Mouse (Mus musculus): ENCODE measurements around the gene BC005624. TPM values are rescaled to one million over a fixed set of nuclear protein-coding genes. Genes with fewer than 3 reads are reported as not detected.

Gene BC005624
- polyA plus RNA-seq, 1 experiment from 2014 or later = 42.5 TPM

DNA sequence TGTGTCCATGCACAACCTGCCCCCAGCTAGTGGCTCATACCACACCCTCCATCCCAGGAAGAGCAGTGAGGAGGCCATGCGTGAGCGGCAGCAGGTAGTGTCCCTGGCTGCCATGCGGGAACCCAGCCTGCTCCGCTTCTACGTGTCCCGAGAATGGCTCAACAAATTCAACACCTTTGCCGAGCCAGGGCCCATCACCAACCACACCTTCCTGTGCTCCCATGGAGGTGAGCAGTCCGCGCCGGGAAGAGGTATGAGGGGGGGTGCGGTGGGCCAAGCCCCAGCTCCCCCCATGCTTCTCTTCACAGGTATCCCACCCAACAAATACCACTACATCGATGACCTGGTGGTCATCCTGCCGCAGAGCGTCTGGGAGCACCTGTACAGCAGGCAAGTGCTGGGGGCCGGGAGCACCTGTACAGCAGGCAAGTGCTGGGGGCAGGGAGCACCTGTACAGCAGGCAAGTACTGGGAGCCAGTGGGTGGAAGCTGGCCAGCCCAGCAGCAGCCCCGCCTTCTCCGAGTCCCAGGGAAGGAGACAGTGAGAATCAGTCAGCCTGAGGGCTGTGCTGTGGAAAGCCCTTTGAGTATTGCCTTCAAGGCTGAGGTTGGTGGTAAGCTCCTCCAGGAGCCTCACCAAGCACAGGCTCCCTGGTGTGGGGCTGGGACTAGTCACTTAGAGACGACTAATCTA, 35.8 kb upstream of the BC005624 start:
- no peaks in the 10 kb centered on the region for H3K9me3 ChIP-seq (replicated peaks; ENCODE audit: control insufficient read depth, low read length)
- H3K4me1 ChIP-seq (ENCODE audit: control insufficient read depth, insufficient read depth, low read length) = no peaks in the 10 kb centered on the region
- no peak overlapping the region for H3K9ac ChIP-seq (ENCODE audit: low read length)
- no peak for ATAC-seq (replicated peaks; ENCODE audit: extremely low read depth, insufficient read depth, low FRiP score)
- peaks cover 58% of the 10 kb centered on the region for H3K36me3 ChIP-seq (ENCODE audit: control insufficient read depth, insufficient read depth)
- 90% methylated on average over 18 of the region's 18 CpGs for WGBS
- H3K27me3 ChIP-seq (ENCODE audit: control insufficient read depth, insufficient read depth, low read length) = no peaks in the 10 kb centered on the region
- H3K4me2 ChIP-seq (ENCODE audit: low read depth, low read length) = no peak overlapping the region
- no peak overlapping the region for H3K27ac ChIP-seq (ENCODE audit: low read length)
- no peak overlapping the region for H3K4me3 ChIP-seq (ENCODE audit: low read length)

GRCm38 (mm10) chr2:31013371-31014120, 31.5 kb upstream of the BC005624 start:
- no peak overlapping the region for H3K27ac ChIP-seq (ENCODE audit: low read length)
- WGBS = 70% methylated on average over 14 of the region's 14 CpGs
- H3K9ac ChIP-seq (ENCODE audit: low read length) = no peak overlapping the region
- H3K4me1 ChIP-seq (ENCODE audit: control insufficient read depth, insufficient read depth, low read length) = no peaks in the 10 kb centered on the region
- no peaks in the 10 kb centered on the region for H3K9me3 ChIP-seq (replicated peaks; ENCODE audit: control insufficient read depth, low read length)
- H3K4me3 ChIP-seq (ENCODE audit: low read length) = no peak overlapping the region
- no peak for ATAC-seq (replicated peaks; ENCODE audit: extremely low read depth, insufficient read depth, low FRiP score)
- H3K36me3 ChIP-seq (ENCODE audit: control insufficient read depth, insufficient read depth) = peaks cover 50% of the 10 kb centered on the region
- no peaks in the 10 kb centered on the region for H3K27me3 ChIP-seq (ENCODE audit: control insufficient read depth, insufficient read depth, low read length)
- H3K4me2 ChIP-seq (ENCODE audit: low read depth, low read length) = no peak overlapping the region

- 0 out of 2 replicates have a peak overlapping the region, but pooled peaks have one; percentile 10 for H3K4me2 ChIP-seq (ENCODE audit: low read depth, low read length)
Measured at GRCm38 (mm10) chr2:31007208-31007607, 25.2 kb upstream of the BC005624 start.

GRCm38 (mm10) chr2:31006434-31006833, 24.4 kb upstream of the BC005624 start:
- peak overlapping the region; percentile 91 for H3K27ac ChIP-seq (ENCODE audit: low read length)

More at GRCm38 (mm10) chr2:31007208-31007607, 25.2 kb upstream of the BC005624 start:
- H3K9ac ChIP-seq (ENCODE audit: low read length) = no peak overlapping the region
- WGBS = 75% methylated on average over 5 of the region's 5 CpGs
- H3K9me3 ChIP-seq (replicated peaks; ENCODE audit: control insufficient read depth, low read length) = no peaks in the 10 kb centered on the region
- H3K4me3 ChIP-seq (ENCODE audit: low read length) = no peak overlapping the region
- no peak for ATAC-seq (replicated peaks; ENCODE audit: extremely low read depth, insufficient read depth, low FRiP score)
- no peaks in the 10 kb centered on the region for H3K27me3 ChIP-seq (ENCODE audit: control insufficient read depth, insufficient read depth, low read length)
- H3K27ac ChIP-seq (ENCODE audit: low read length) = peak overlapping the region; percentile 91
- H3K4me1 ChIP-seq (ENCODE audit: control insufficient read depth, insufficient read depth, low read length) = peaks cover 24% of the 10 kb centered on the region
- peaks cover 29% of the 10 kb centered on the region for H3K36me3 ChIP-seq (ENCODE audit: control insufficient read depth, insufficient read depth)

GRCm38 (mm10) chr2:31005453-31005852, 23.5 kb upstream of the BC005624 start:
- H3K4me3 ChIP-seq (ENCODE audit: low read length) = no peak overlapping the region
- peaks cover 24% of the 10 kb centered on the region for H3K4me1 ChIP-seq (ENCODE audit: control insufficient read depth, insufficient read depth, low read length)
- peak overlapping the region; percentile 91 for H3K27ac ChIP-seq (ENCODE audit: low read length)
- H3K9ac ChIP-seq (ENCODE audit: low read length) = peak overlapping the region; percentile 14
- H3K9me3 ChIP-seq (replicated peaks; ENCODE audit: control insufficient read depth, low read length) = no peaks in the 10 kb centered on the region
- no peak for ATAC-seq (replicated peaks; ENCODE audit: extremely low read depth, insufficient read depth, low FRiP score)
- 46% methylated on average over 2 of the region's 2 CpGs for WGBS
- no peaks in the 10 kb centered on the region for H3K27me3 ChIP-seq (ENCODE audit: control insufficient read depth, insufficient read depth, low read length)
- H3K36me3 ChIP-seq (ENCODE audit: control insufficient read depth, insufficient read depth) = peaks cover 24% of the 10 kb centered on the region
- peak overlapping the region; percentile 27; the same call in 1 of the 2 replicates for H3K4me2 ChIP-seq (ENCODE audit: low read depth, low read length)

More at GRCm38 (mm10) chr2:31006434-31006833, 24.4 kb upstream of the BC005624 start:
- Histone ChIP-seq H3K4me1 (ENCODE audit: control insufficient read depth, insufficient read depth, low read length) (peaks cover 24% of the 10 kb centered on the region), H3K9ac (ENCODE audit: low read length) (peak overlapping the region; percentile 44), H3K4me3 (ENCODE audit: low read length) (no peak overlapping the region), H3K9me3 (replicated peaks; ENCODE audit: control insufficient read depth, low read length) (no peaks in the 10 kb centered on the region), H3K4me2 (ENCODE audit: low read depth, low read length) (peak overlapping the region; percentile 39), H3K27me3 (ENCODE audit: control insufficient read depth, insufficient read depth, low read length) (no peaks in the 10 kb centered on the region), H3K36me3 (ENCODE audit: control insufficient read depth, insufficient read depth) (peaks cover 31% of the 10 kb centered on the region)
- peak; percentile 88 for ATAC-seq (replicated peaks; ENCODE audit: extremely low read depth, insufficient read depth, low FRiP score)
- WGBS = 21% methylated on average over 5 of the region's 5 CpGs

DNA sequence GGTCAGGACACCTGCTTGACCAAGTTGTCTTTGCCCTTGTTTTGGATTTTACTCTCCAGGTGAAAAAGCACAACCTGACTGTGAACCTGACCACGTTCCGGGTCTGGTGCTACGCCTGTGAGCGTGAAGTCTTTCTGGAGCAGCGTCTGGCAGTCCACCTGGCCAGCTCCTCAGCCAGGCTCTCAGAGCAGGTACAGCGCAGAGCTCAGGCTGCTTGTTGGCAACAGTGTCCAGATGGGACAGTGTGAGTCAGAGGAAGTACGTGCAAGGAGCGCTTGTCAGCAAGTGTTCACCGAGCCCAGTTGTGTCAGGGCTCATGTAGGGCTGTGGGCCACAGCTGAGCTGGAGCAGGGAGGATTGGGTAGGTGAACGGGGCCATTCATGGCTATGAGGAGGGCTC, 20.9 kb upstream of the BC005624 start:
- Histone ChIP-seq H3K27ac (ENCODE audit: low read length) (no peak overlapping the region), H3K36me3 (ENCODE audit: control insufficient read depth, insufficient read depth) (peaks cover 22% of the 10 kb centered on the region), H3K9ac (ENCODE audit: low read length) (no peak overlapping the region), H3K27me3 (ENCODE audit: control insufficient read depth, insufficient read depth, low read length) (no peaks in the 10 kb centered on the region), H3K4me2 (ENCODE audit: low read depth, low read length) (no peak overlapping the region), H3K4me1 (ENCODE audit: control insufficient read depth, insufficient read depth, low read length) (peaks cover 31% of the 10 kb centered on the region), H3K9me3 (replicated peaks; ENCODE audit: control insufficient read depth, low read length) (no peaks in the 10 kb centered on the region), H3K4me3 (ENCODE audit: low read length) (no peak overlapping the region)
- WGBS = 86% methylated on average over 10 of the region's 10 CpGs
- no peak for ATAC-seq (replicated peaks; ENCODE audit: extremely low read depth, insufficient read depth, low FRiP score)

GRCm38 (mm10) chr2:30998443-30999260, 16.7 kb upstream of the BC005624 start:
- WGBS = 78% methylated on average over 7 of the region's 8 CpGs
- H3K9me3 ChIP-seq (replicated peaks; ENCODE audit: control insufficient read depth, low read length) = no peaks in the 10 kb centered on the region
- peak overlapping the region; percentile 32 for H3K4me2 ChIP-seq (ENCODE audit: low read depth, low read length)
- no peaks in the 10 kb centered on the region for H3K27me3 ChIP-seq (ENCODE audit: control insufficient read depth, insufficient read depth, low read length)
- H3K9ac ChIP-seq (ENCODE audit: low read length) = peak overlapping the region; percentile 49; the same call in 1 of the 2 replicates
- no peak overlapping the region for H3K27ac ChIP-seq (ENCODE audit: low read length)
- no peak for ATAC-seq (replicated peaks; ENCODE audit: extremely low read depth, insufficient read depth, low FRiP score)
- H3K36me3 ChIP-seq (ENCODE audit: control insufficient read depth, insufficient read depth) = peaks cover 12% of the 10 kb centered on the region
- H3K4me1 ChIP-seq (ENCODE audit: control insufficient read depth, insufficient read depth, low read length) = peaks cover 17% of the 10 kb centered on the region
- no peak overlapping the region for H3K4me3 ChIP-seq (ENCODE audit: low read length)

- peak; percentile 62 for ATAC-seq (replicated peaks; ENCODE audit: extremely low read depth, insufficient read depth, low FRiP score)
- H3K36me3 ChIP-seq (ENCODE audit: control insufficient read depth, insufficient read depth) = peaks cover 6% of the 10 kb centered on the region
- peaks cover 17% of the 10 kb centered on the region for H3K4me1 ChIP-seq (ENCODE audit: control insufficient read depth, insufficient read depth, low read length)
- H3K4me3 ChIP-seq (ENCODE audit: low read length) = peak overlapping the region; percentile 57
- H3K9me3 ChIP-seq (replicated peaks; ENCODE audit: control insufficient read depth, low read length) = no peaks in the 10 kb centered on the region
- H3K27ac ChIP-seq (ENCODE audit: low read length) = peak overlapping the region; percentile 93
- H3K9ac ChIP-seq (ENCODE audit: low read length) = peak overlapping the region; percentile 73
- WGBS = 35% methylated on average over 11 of the region's 11 CpGs
- no peaks in the 10 kb centered on the region for H3K27me3 ChIP-seq (ENCODE audit: control insufficient read depth, insufficient read depth, low read length)
- peak overlapping the region; percentile 65 for H3K4me2 ChIP-seq (ENCODE audit: low read depth, low read length)
Measured at GRCm38 (mm10) chr2:30995432-30995996, 13.5 kb upstream of the BC005624 start.

Measured in heart, embryonic 16.5 days (tissue).